Mouse (Mus musculus) ES-E14 (cell line): ENCODE measurements around the gene Nav2.

Experiments
- HCFC1 ChIP-seq: IDR thresholded peaks from 2 replicates; pipeline ENCODE4 v1.6.1; 2012; ENCODE audit warnings: low read length, inconsistent platforms, borderline replicate concordance; ENCODE audit not compliant: insufficient read depth
- ZC3H11A ChIP-seq: IDR thresholded peaks from 2 replicates; pipeline ENCODE4 v1.6.1; 2012; ENCODE audit warnings: low read depth, mild to moderate bottlenecking, inconsistent platforms, low read length, borderline replicate concordance
- ZNF384 ChIP-seq: IDR thresholded peaks from 2 replicates; pipeline ENCODE4 v1.6.1; 2012; ENCODE audit warnings: low read depth, low read length, inconsistent platforms

DNA sequence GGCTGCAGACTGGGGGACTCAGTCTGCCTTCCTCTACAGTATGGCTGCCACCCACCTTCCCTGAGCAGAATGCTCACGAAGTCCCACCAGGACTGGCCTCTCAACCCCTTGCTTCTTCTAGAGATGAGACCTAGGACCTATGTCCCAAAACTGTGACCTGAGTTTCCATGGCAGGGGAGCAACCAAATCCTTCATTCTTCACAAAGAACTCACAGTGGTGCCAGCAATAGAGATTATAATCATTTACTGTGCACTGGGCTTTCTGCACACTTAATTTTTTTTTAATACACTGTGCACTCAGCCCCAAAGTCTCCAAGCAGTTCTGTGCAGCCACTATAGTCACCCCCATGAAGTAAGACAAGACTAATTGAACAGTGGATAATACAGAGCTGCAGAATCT is 196.3 kb downstream of the Nav2 start:
- TF ChIP-seq ZC3H11A (no peak), ZNF384 (no peak), HCFC1 (no peak)
